Mouse (Mus musculus): ENCODE results near the gene Anapc15.

The Anapc15 gene

GRCm38 (mm10) chr7:101847934-101848333 is 15.6 kb upstream of the Anapc15 start:
- no peak for DNase-seq (ENCODE audit: low read depth, low spot score)

- no peak for DNase-seq (ENCODE audit: low read depth, low spot score)
Observed at GRCm38 (mm10) chr7:101851689-101852088, 11.8 kb upstream of the Anapc15 start.

- DNase-seq (ENCODE audit: low read depth, low spot score): no peak
Observed at GRCm38 (mm10) chr7:101852846-101853245, 10.7 kb upstream of the Anapc15 start.

GRCm38 (mm10) chr7:101853816-101854215 is 9.7 kb upstream of the Anapc15 start:
- peak; percentile 74 for DNase-seq (ENCODE audit: low read depth, low spot score)

GRCm38 (mm10) chr7:101857094-101857493 is 6.4 kb upstream of the Anapc15 start, which contains the start of gene Folr2:
TSS of gene Folr2 (minus strand) at chr7:101857194.
- DNase-seq (ENCODE audit: low read depth, low spot score): no peak

- no peak for DNase-seq (ENCODE audit: low read depth, low spot score)
Observed at GRCm38 (mm10) chr7:101858362-101858761, 5.2 kb upstream of the Anapc15 start.

GRCm38 (mm10) chr7:101860978-101861377 is 2.5 kb upstream of the Anapc15 start:
- DNase-seq (ENCODE audit: low read depth, low spot score): peak; percentile 68

- no peak for DNase-seq (ENCODE audit: low read depth, low spot score)
Observed at GRCm38 (mm10) chr7:101862291-101862690, 1.2 kb upstream of the Anapc15 start.

GRCm38 (mm10) chr7:101866491-101867265 is 3.2 kb downstream of the Anapc15 start:
- no peak for DNase-seq (ENCODE audit: low read depth, low spot score)

GRCm38 (mm10) chr7:101867482-101867881 is 4.0 kb downstream of the Anapc15 start:
- DNase-seq (ENCODE audit: low read depth, low spot score): no peak

- no peak for DNase-seq (ENCODE audit: low read depth, low spot score)
Observed at GRCm38 (mm10) chr7:101868241-101869162, 5.0 kb downstream of the Anapc15 start.

- no peak for DNase-seq (ENCODE audit: low read depth, low spot score)
Observed at GRCm38 (mm10) chr7:101869163-101869500, 5.6 kb downstream of the Anapc15 start.

- DNase-seq (ENCODE audit: low read depth, low spot score): no peak
Observed at GRCm38 (mm10) chr7:101870629-101871028, 7.1 kb downstream of the Anapc15 start, which contains the start of gene Folr1. TSS of gene Folr1 (minus strand) at chr7:101870788.

- DNase-seq (ENCODE audit: low read depth, low spot score): peak; percentile 15
Observed at GRCm38 (mm10) chr7:101871296-101871695, 7.8 kb downstream of the Anapc15 start.

- no peak for DNase-seq (ENCODE audit: low read depth, low spot score)
Observed at GRCm38 (mm10) chr7:101875978-101876377, 12.5 kb downstream of the Anapc15 start.

GRCm38 (mm10) chr7:101880855-101881254 is 17.3 kb downstream of the Anapc15 start:
- DNase-seq (ENCODE audit: low read depth, low spot score): no peak

GRCm38 (mm10) chr7:101882413-101883154 is 19.1 kb downstream of the Anapc15 start:
- DNase-seq (ENCODE audit: low read depth, low spot score): no peak

- no peak for DNase-seq (ENCODE audit: low read depth, low spot score)
Observed at GRCm38 (mm10) chr7:101884160-101884559, 20.6 kb downstream of the Anapc15 start.

GRCm38 (mm10) chr7:101886274-101886673 is 22.8 kb downstream of the Anapc15 start:
- DNase-seq (ENCODE audit: low read depth, low spot score): no peak

GRCm38 (mm10) chr7:101888460-101888859 is 24.9 kb downstream of the Anapc15 start:
- DNase-seq (ENCODE audit: low read depth, low spot score): no peak

- DNase-seq (ENCODE audit: low read depth, low spot score): no peak
Observed at GRCm38 (mm10) chr7:101895695-101896094, 32.2 kb downstream of the Anapc15 start.

Data from 3T3-L1 (cell line).